Mouse (Mus musculus): ENCODE data around the gene Olfr1112. TPM values are rescaled to one million over a fixed set of nuclear protein-coding genes. Genes with fewer than 3 reads are reported as not detected.
"Not testable (repeated sequence)": the region's sequence is repeated elsewhere in the genome, so short reads cannot be mapped to it uniquely, and the experiment has no call there.

The Olfr1112 gene
- not detected for total RNA-seq (2022)

DNA sequence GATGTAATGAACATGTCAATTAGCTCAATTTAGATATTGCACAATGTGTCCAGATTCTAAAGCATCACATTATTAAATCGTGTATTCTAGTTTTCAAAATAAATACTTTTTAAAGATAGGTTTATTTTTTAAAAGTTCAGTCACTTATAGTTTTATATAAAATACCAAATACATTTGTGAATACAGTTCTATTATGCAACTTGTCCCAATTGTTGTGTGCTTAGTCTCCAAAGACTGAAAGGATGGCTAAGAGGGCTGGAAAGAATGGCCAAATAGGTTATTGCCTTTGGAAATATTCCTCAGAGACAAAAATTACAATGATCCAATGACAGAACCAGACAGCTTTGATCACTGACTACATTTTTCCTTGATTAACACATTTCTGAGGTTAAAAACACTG, at the start of gene Olfr1112:
Olfr1112 (plus strand) TSS at position 301 of the 400 bp plus-strand sequence.
- no peak for DNase-seq (ENCODE audit: low spot score in 2 of 2)

DNA sequence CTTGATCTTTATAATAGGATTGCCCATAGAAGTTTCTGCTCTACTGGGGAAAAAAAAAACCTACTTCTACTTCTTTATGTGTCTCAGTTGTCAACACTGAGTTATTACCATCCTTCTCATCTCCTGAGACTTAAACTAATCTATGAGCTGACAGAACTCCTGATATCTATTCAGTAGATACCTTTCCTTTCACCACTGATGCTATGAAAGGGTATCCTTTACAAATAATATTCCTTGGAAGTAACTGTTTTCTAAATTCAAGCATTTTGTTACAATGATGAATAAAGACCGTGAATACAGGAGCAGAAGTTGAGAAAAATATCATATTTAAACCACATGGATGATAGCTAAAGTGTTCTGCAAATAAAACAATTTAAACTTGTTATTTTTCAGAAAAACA, 47.4 kb upstream of the Olfr1112 start, which contains the start of gene Olfr1110:
Olfr1110 (minus strand) TSS at position 101 of the 400 bp plus-strand sequence.
- no peak for DNase-seq (ENCODE audit: low spot score in 2 of 2)

DNA sequence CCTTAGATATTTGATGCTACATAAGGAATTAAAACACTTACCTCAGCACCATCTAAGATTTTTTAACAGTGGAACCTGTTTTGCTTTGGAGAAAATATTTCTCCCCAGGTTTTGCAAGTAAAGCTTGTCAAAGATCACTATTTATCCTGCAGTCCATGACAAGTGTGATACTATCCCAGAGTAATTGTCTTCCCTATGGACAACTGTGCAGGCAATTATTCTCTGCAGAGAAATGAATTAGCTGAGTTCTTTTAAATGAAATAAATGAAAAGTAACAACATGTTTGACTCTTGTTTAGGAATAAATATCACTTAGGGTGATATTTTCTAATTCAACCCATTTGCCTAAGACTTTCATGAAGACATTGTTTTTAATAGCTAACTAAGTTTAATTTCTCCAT, 35.1 kb upstream of the Olfr1112 start, which contains the start of gene Olfr1111:
Olfr1111 (minus strand) TSS at position 101 of the 400 bp plus-strand sequence.
- no peak for DNase-seq (ENCODE audit: low spot score in 2 of 2)

DNA sequence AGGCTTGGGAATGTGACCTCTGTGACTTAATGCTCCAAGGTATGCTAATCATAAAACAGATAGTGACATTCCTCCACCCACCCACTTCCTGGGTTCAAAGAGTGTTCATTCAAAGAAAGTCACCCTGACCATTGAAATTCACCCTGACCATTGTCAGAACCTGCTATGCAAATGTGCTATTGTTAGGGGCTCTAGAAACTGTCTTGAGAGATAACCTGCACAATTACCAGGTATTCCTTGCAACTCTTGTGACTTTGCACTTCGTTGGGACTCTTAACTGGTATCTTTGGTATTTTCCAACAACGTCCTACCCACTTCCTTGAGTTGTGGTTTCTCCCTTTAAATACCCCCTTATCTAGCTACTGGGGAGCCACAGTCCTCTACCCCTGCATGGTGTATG, 19.9 kb upstream of the Olfr1112 start:
- not testable (repeated sequence) for DNase-seq (ENCODE audit: low spot score in 2 of 2)

DNA sequence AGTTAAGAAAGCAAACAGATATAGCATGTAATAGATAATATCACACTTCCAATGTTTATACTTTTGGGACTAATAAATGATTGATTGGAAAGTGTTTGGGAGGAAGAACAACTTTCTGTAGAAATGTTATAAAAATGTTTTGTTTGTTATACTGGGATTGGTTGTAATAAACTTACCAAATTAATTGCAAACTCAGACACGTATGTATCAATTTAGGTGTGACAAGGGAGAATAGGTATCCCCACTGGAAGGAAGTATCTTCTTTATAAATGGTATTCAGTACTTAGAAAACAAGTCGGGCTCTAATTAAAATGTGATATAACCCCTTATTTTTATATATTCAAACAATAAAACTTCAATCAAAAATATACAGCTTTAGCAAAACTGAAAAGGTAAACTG, 21.1 kb downstream of the Olfr1112 start, which contains the start of gene Olfr1113:
Olfr1113 (plus strand) TSS at position 301 of the 400 bp plus-strand sequence.
- DNase-seq (ENCODE audit: low spot score in 2 of 2), result no peak

Other genes starting within 250 kb of the Olfr1112 start
- not detected for gene Olfr1099, start 227.1 kb upstream of the Olfr1112 start, total RNA-seq (2022)
- gene Olfr1100, start 207.8 kb upstream of the Olfr1112 start, total RNA-seq (2022), result not detected
- gene Olfr1101, start 196.6 kb upstream of the Olfr1112 start, total RNA-seq (2022), result not detected
- gene Olfr1102, start 189.4 kb upstream of the Olfr1112 start, total RNA-seq (2022), result not detected
- gene Olfr1104, start 160.7 kb upstream of the Olfr1112 start, total RNA-seq (2022), result not detected
- not detected for gene Olfr1105, start 151.3 kb upstream of the Olfr1112 start, total RNA-seq (2022)
- gene Olfr1106, start 135.5 kb upstream of the Olfr1112 start, total RNA-seq (2022), result not detected
- gene Olfr1107, start 112.0 kb upstream of the Olfr1112 start, total RNA-seq (2022), result not detected
- gene Olfr1109, start 91.8 kb upstream of the Olfr1112 start, total RNA-seq (2022), result not detected
- not detected for gene Olfr259, start 73.2 kb upstream of the Olfr1112 start, total RNA-seq (2022)
- gene Olfr1110, start 47.5 kb upstream of the Olfr1112 start, total RNA-seq (2022), result not detected
- gene Olfr1111, start 35.2 kb upstream of the Olfr1112 start, total RNA-seq (2022), result not detected
- gene Olfr1113, start 21.2 kb downstream of the Olfr1112 start, total RNA-seq (2022), result not detected
- gene Olfr1115, start 60.2 kb downstream of the Olfr1112 start, total RNA-seq (2022), result not detected
- not detected for gene Olfr1116, start 79.7 kb downstream of the Olfr1112 start, total RNA-seq (2022)
- not detected for gene Olfr1118, start 119.8 kb downstream of the Olfr1112 start, total RNA-seq (2022)
- not detected for gene Olfr1120, start 167.0 kb downstream of the Olfr1112 start, total RNA-seq (2022)
- gene Olfr1121, start 182.1 kb downstream of the Olfr1112 start, total RNA-seq (2022), result not detected
- not detected for gene Olfr1122, start 198.1 kb downstream of the Olfr1112 start, total RNA-seq (2022)
- not detected for gene Olfr1123, start 228.8 kb downstream of the Olfr1112 start, total RNA-seq (2022)
- gene Olfr1124, start 242.5 kb downstream of the Olfr1112 start, total RNA-seq (2022), result not detected